Mouse (Mus musculus): ENCODE measurements around the gene Olfr1145. TPM values are rescaled to one million over a fixed set of nuclear protein-coding genes. Genes with fewer than 3 reads are reported as not detected.

The Olfr1145 gene
- polyA plus RNA-seq (2015; fragmentation: Nextera tagmentation; extraction: Ambion mirVana): not detected in 2 replicates

- H3K4me3 ChIP-seq (replicated peaks): no peak within 1 kb of the TSS
- no peaks in the 10 kb centered on the region for H3K36me3 ChIP-seq (replicated peaks)
- no peaks in the 10 kb centered on the region for H3K27me3 ChIP-seq
- WGBS (ENCODE audit: insufficient replicate concordance): 41% methylated on average over 1 of the region's 1 CpGs
- no peaks in the 10 kb centered on the region for H3K4me1 ChIP-seq (replicated peaks)
- no peaks in the 10 kb centered on the region for H3K9me3 ChIP-seq (replicated peaks)
- no peak within 1 kb of the TSS for H3K9ac ChIP-seq
- no peak for ATAC-seq (ENCODE audit: insufficient read depth)
- no peak within 1 kb of the TSS for H3K27ac ChIP-seq (replicated peaks)
- no peak within 1 kb of the TSS for H3K4me2 ChIP-seq
These were observed at the start of gene Olfr1145 for GRCm38 (mm10) chr2:87809522-87809921. Gene Olfr1145 (plus strand): TSS chr2:87809822.

GRCm38 (mm10) chr2:87776143-87776542, 33.5 kb upstream of the Olfr1145 start:
- ATAC-seq (ENCODE audit: insufficient read depth): no peak
- no peaks in the 10 kb centered on the region for H3K9me3 ChIP-seq (replicated peaks)
- WGBS (ENCODE audit: insufficient replicate concordance): 27% methylated on average over 1 of the region's 1 CpGs
- H3K27ac ChIP-seq (replicated peaks): no peak overlapping the region
- H3K27me3 ChIP-seq: no peaks in the 10 kb centered on the region
- no peak overlapping the region for H3K9ac ChIP-seq
- H3K4me3 ChIP-seq (replicated peaks): no peak overlapping the region
- H3K4me1 ChIP-seq (replicated peaks): no peaks in the 10 kb centered on the region
- H3K4me2 ChIP-seq: no peak overlapping the region
- H3K36me3 ChIP-seq (replicated peaks): no peaks in the 10 kb centered on the region

- Histone ChIP-seq H3K27ac (replicated peaks) (no peak within 1 kb of the TSS), H3K4me1 (replicated peaks) (no peaks in the 10 kb centered on the region), H3K4me2 (no peak within 1 kb of the TSS), H3K27me3 (no peaks in the 10 kb centered on the region), H3K9ac (no peak within 1 kb of the TSS), H3K36me3 (replicated peaks) (no peaks in the 10 kb centered on the region), H3K4me3 (replicated peaks) (no peak within 1 kb of the TSS), H3K9me3 (replicated peaks) (no peaks in the 10 kb centered on the region)
- 61% methylated on average over 4 of the region's 4 CpGs for WGBS (ENCODE audit: insufficient replicate concordance)
- no peak for ATAC-seq (ENCODE audit: insufficient read depth)
These were observed 30.4 kb upstream of the Olfr1145 start, which contains the start of gene Olfr152 for GRCm38 (mm10) chr2:87779183-87779582. Gene Olfr152 (plus strand): TSS chr2:87779483.

GRCm38 (mm10) chr2:87800292-87800691, 9.3 kb upstream of the Olfr1145 start, which contains the start of gene Olfr1143:
Gene Olfr1143 (plus strand): TSS chr2:87800592.
- H3K4me2 ChIP-seq: no peak within 1 kb of the TSS
- ATAC-seq (ENCODE audit: insufficient read depth): no peak
- no peak within 1 kb of the TSS for H3K9ac ChIP-seq
- no peak within 1 kb of the TSS for H3K27ac ChIP-seq (replicated peaks)
- H3K36me3 ChIP-seq (replicated peaks): no peaks in the 10 kb centered on the region
- H3K9me3 ChIP-seq (replicated peaks): no peaks in the 10 kb centered on the region
- no peaks in the 10 kb centered on the region for H3K4me1 ChIP-seq (replicated peaks)
- no peaks in the 10 kb centered on the region for H3K27me3 ChIP-seq
- no peak within 1 kb of the TSS for H3K4me3 ChIP-seq (replicated peaks)

GRCm38 (mm10) chr2:87830233-87830632, 20.6 kb downstream of the Olfr1145 start, which contains the start of gene Olfr1148:
Gene Olfr1148 (plus strand): TSS chr2:87830533.
- Histone ChIP-seq H3K9me3 (replicated peaks) (no peaks in the 10 kb centered on the region), H3K4me3 (replicated peaks) (no peak within 1 kb of the TSS), H3K4me2 (no peak within 1 kb of the TSS), H3K27me3 (no peaks in the 10 kb centered on the region), H3K9ac (no peak within 1 kb of the TSS), H3K36me3 (replicated peaks) (no peaks in the 10 kb centered on the region), H3K4me1 (replicated peaks) (no peaks in the 10 kb centered on the region), H3K27ac (replicated peaks) (no peak within 1 kb of the TSS)
- no peak for ATAC-seq (ENCODE audit: insufficient read depth)
- 62% methylated on average over 1 of the region's 1 CpGs for WGBS (ENCODE audit: insufficient replicate concordance)

GRCm38 (mm10) chr2:87843693-87844092, 34.1 kb downstream of the Olfr1145 start, which contains the start of gene Olfr1150-ps1:
Gene Olfr1150-ps1 (plus strand): TSS chr2:87843993.
- Histone ChIP-seq H3K27ac (replicated peaks) (no peak within 1 kb of the TSS), H3K9ac (no peak within 1 kb of the TSS), H3K4me1 (replicated peaks) (no peaks in the 10 kb centered on the region), H3K9me3 (replicated peaks) (no peaks in the 10 kb centered on the region), H3K27me3 (no peaks in the 10 kb centered on the region), H3K4me3 (replicated peaks) (no peak within 1 kb of the TSS), H3K36me3 (replicated peaks) (no peaks in the 10 kb centered on the region), H3K4me2 (no peak within 1 kb of the TSS)
- 43% methylated on average over 1 of the region's 1 CpGs for WGBS (ENCODE audit: insufficient replicate concordance)
- ATAC-seq (ENCODE audit: insufficient read depth): no peak

GRCm38 (mm10) chr2:87855562-87855961, 45.9 kb downstream of the Olfr1145 start, which contains the start of gene Olfr1151:
Gene Olfr1151 (plus strand): TSS chr2:87855862.
- WGBS (ENCODE audit: insufficient replicate concordance): 71% methylated on average over 1 of the region's 1 CpGs
- H3K36me3 ChIP-seq (replicated peaks): no peaks in the 10 kb centered on the region
- no peaks in the 10 kb centered on the region for H3K9me3 ChIP-seq (replicated peaks)
- H3K4me2 ChIP-seq: no peak within 1 kb of the TSS
- no peak within 1 kb of the TSS for H3K9ac ChIP-seq
- no peaks in the 10 kb centered on the region for H3K27me3 ChIP-seq
- H3K4me1 ChIP-seq (replicated peaks): no peaks in the 10 kb centered on the region
- H3K27ac ChIP-seq (replicated peaks): no peak within 1 kb of the TSS
- no peak within 1 kb of the TSS for H3K4me3 ChIP-seq (replicated peaks)
- no peak for ATAC-seq (ENCODE audit: insufficient read depth)

Other genes with a start within 250 kb of the Olfr1145 start
- not detected in 2 replicates for gene Olfr1129, start 235.9 kb upstream of the Olfr1145 start, polyA plus RNA-seq (2015; fragmentation: Nextera tagmentation; extraction: Ambion mirVana)
- not detected in 2 replicates for gene Olfr1130, start 203.6 kb upstream of the Olfr1145 start, polyA plus RNA-seq (2015; fragmentation: Nextera tagmentation; extraction: Ambion mirVana)
- gene Olfr1131, start 182.7 kb upstream of the Olfr1145 start, polyA plus RNA-seq (2015; fragmentation: Nextera tagmentation; extraction: Ambion mirVana): not detected in 2 replicates
- gene Olfr1132, start 172.3 kb upstream of the Olfr1145 start, polyA plus RNA-seq (2015; fragmentation: Nextera tagmentation; extraction: Ambion mirVana): not detected in 2 replicates
- gene Olfr1133, start 162.4 kb upstream of the Olfr1145 start, polyA plus RNA-seq (2015; fragmentation: Nextera tagmentation; extraction: Ambion mirVana): not detected in 2 replicates
- gene Olfr1134, start 151.4 kb upstream of the Olfr1145 start, polyA plus RNA-seq (2015; fragmentation: Nextera tagmentation; extraction: Ambion mirVana): not detected in 2 replicates
- gene Olfr1135, start 136.2 kb upstream of the Olfr1145 start, polyA plus RNA-seq (2015; fragmentation: Nextera tagmentation; extraction: Ambion mirVana): not detected in 2 replicates
- gene Olfr1136, start 115.9 kb upstream of the Olfr1145 start, polyA plus RNA-seq (2015; fragmentation: Nextera tagmentation; extraction: Ambion mirVana): not detected in 2 replicates
- not detected in 2 replicates for gene Olfr1137, start 96.6 kb upstream of the Olfr1145 start, polyA plus RNA-seq (2015; fragmentation: Nextera tagmentation; extraction: Ambion mirVana)
- not detected in 2 replicates for gene Olfr1138, start 69.8 kb upstream of the Olfr1145 start, polyA plus RNA-seq (2015; fragmentation: Nextera tagmentation; extraction: Ambion mirVana)
- not detected in 2 replicates for gene Olfr1140, start 66.1 kb upstream of the Olfr1145 start, polyA plus RNA-seq (2015; fragmentation: Nextera tagmentation; extraction: Ambion mirVana)
- gene Olfr1141, start 55.8 kb upstream of the Olfr1145 start, polyA plus RNA-seq (2015; fragmentation: Nextera tagmentation; extraction: Ambion mirVana): not detected in 2 replicates
- not detected in 2 replicates for gene Olfr152, start 30.3 kb upstream of the Olfr1145 start, polyA plus RNA-seq (2015; fragmentation: Nextera tagmentation; extraction: Ambion mirVana)
- gene Olfr1143, start 9.2 kb upstream of the Olfr1145 start, polyA plus RNA-seq (2015; fragmentation: Nextera tagmentation; extraction: Ambion mirVana): not detected in 2 replicates
- not detected in 2 replicates for gene Olfr1148, start 20.7 kb downstream of the Olfr1145 start, polyA plus RNA-seq (2015; fragmentation: Nextera tagmentation; extraction: Ambion mirVana)
- gene Olfr1150-ps1, start 34.2 kb downstream of the Olfr1145 start, polyA plus RNA-seq (2015; fragmentation: Nextera tagmentation; extraction: Ambion mirVana): not detected in 2 replicates
- not detected in 2 replicates for gene Olfr1151, start 46.0 kb downstream of the Olfr1145 start, polyA plus RNA-seq (2015; fragmentation: Nextera tagmentation; extraction: Ambion mirVana)
- gene Olfr1152, start 56.7 kb downstream of the Olfr1145 start, polyA plus RNA-seq (2015; fragmentation: Nextera tagmentation; extraction: Ambion mirVana): not detected in 2 replicates
- gene Olfr1153, start 85.1 kb downstream of the Olfr1145 start, polyA plus RNA-seq (2015; fragmentation: Nextera tagmentation; extraction: Ambion mirVana): not detected in 2 replicates
- gene Olfr1154, start 95.3 kb downstream of the Olfr1145 start, polyA plus RNA-seq (2015; fragmentation: Nextera tagmentation; extraction: Ambion mirVana): not detected in 2 replicates
- not detected in 2 replicates for gene Olfr1155, start 135.3 kb downstream of the Olfr1145 start, polyA plus RNA-seq (2015; fragmentation: Nextera tagmentation; extraction: Ambion mirVana)
- gene Olfr1156, start 143.3 kb downstream of the Olfr1145 start, polyA plus RNA-seq (2015; fragmentation: Nextera tagmentation; extraction: Ambion mirVana): not detected in 2 replicates
- not detected in 2 replicates for gene Olfr1157, start 158.5 kb downstream of the Olfr1145 start, polyA plus RNA-seq (2015; fragmentation: Nextera tagmentation; extraction: Ambion mirVana)
- gene Olfr74, start 164.8 kb downstream of the Olfr1145 start, polyA plus RNA-seq (2015; fragmentation: Nextera tagmentation; extraction: Ambion mirVana): not detected in 2 replicates
- gene Olfr1158, start 180.3 kb downstream of the Olfr1145 start, polyA plus RNA-seq (2015; fragmentation: Nextera tagmentation; extraction: Ambion mirVana): not detected in 2 replicates
- gene Olfr1160, start 198.4 kb downstream of the Olfr1145 start, polyA plus RNA-seq (2015; fragmentation: Nextera tagmentation; extraction: Ambion mirVana): not detected in 2 replicates
- not detected in 2 replicates for gene Olfr1161, start 213.0 kb downstream of the Olfr1145 start, polyA plus RNA-seq (2015; fragmentation: Nextera tagmentation; extraction: Ambion mirVana)
- gene Olfr73, start 227.9 kb downstream of the Olfr1145 start, polyA plus RNA-seq (2015; fragmentation: Nextera tagmentation; extraction: Ambion mirVana): not detected in 2 replicates
- gene Olfr1162, start 241.3 kb downstream of the Olfr1145 start, polyA plus RNA-seq (2015; fragmentation: Nextera tagmentation; extraction: Ambion mirVana): not detected in 2 replicates